Mouse (Mus musculus) megakaryocyte, embryonic 14.5 days (primary cell): ENCODE data around the gene Ehmt1.

Experiments
- FLI1 ChIP-seq: IDR thresholded peaks from 2 replicates; pipeline ENCODE4 v1.6.1; 2012; ENCODE audit warnings: low read length, inconsistent platforms, mixed read lengths
- GATA1 ChIP-seq: IDR thresholded peaks from 3 replicates; pipeline ENCODE4 v1.6.1; 2012; ENCODE audit warnings: mixed read lengths, low read length, inconsistent platforms, borderline replicate concordance

- no peak for TF ChIP-seq GATA1
- no peak for TF ChIP-seq FLI1
Observed at GRCm38 (mm10) chr2:24960910-24961309, 41.5 kb upstream of the Ehmt1 start.
